Mouse (Mus musculus) heart, embryonic 16.5 days (tissue): ENCODE data around the gene Limk1. TPM values are rescaled to one million over a fixed set of nuclear protein-coding genes. Genes with fewer than 3 reads are reported as not detected.
A peak's percentile ranks its signal among the peaks of the same experiment; 100 is the strongest.

ENCODE experiments used
- ATAC-seq: fragments of 200-750 bp; cut with Nextera tagmentation; replicated peaks from 2 replicates; pipeline ENCODE4 v1.8.0; 2017; ENCODE audit warnings: moderate number of reproducible peaks; ENCODE audit not compliant: insufficient read depth, low FRiP score; ENCODE audit errors: extremely low read depth
- H3K27ac ChIP-seq: fragments of 300-500 bp; sonication (generic); 2 replicates; pipeline ENCODE4 v1.5.1; 2014; ENCODE audit warnings: mild to moderate bottlenecking, low read length, control low read depth, moderate library complexity
- H3K27me3 ChIP-seq: fragments of 300-500 bp; sonication (generic); 2 replicates; pipeline ENCODE4 v1.6.1; 2014; ENCODE audit warnings: low read length, mixed read lengths; ENCODE audit not compliant: control insufficient read depth, insufficient read depth
- H3K36me3 ChIP-seq: fragments of 300-500 bp; sonication (generic); 2 replicates; pipeline ENCODE4 v1.6.1; 2014; ENCODE audit not compliant: control insufficient read depth, insufficient read depth
- H3K4me1 ChIP-seq: fragments of 300-500 bp; sonication (generic); 2 replicates; pipeline ENCODE4 v1.6.1; 2014; ENCODE audit warnings: low read length, mixed read lengths; ENCODE audit not compliant: control insufficient read depth, insufficient read depth
- H3K4me2 ChIP-seq: fragments of 300-500 bp; sonication (generic); 2 replicates; pipeline ENCODE4 v1.6.1; 2014; ENCODE audit warnings: low read depth, mild to moderate bottlenecking, control low read depth, low read length
- H3K4me3 ChIP-seq: fragments of 300-500 bp; sonication (generic); 2 replicates; pipeline ENCODE4 v1.5.1; 2014; ENCODE audit warnings: mild to moderate bottlenecking, control low read depth, low read length
- H3K9ac ChIP-seq: fragments of 300-500 bp; sonication (generic); 2 replicates; pipeline ENCODE4 v1.6.1; 2014; ENCODE audit warnings: low read length, control low read depth
- H3K9me3 ChIP-seq: fragments of 300-500 bp; sonication (generic); replicated peaks from 2 replicates; pipeline ENCODE4 v1.6.1; 2016; ENCODE audit warnings: low read length; ENCODE audit not compliant: control insufficient read depth
- WGBS: fragments of 180-500 bp; shearing (Covaris S2); extraction: QIAGEN DNeasy Blood & Tissue Kit; methylation state at CpG from one replicate; pipeline ENCODE4 v1.1.7; 2014; 5-methylcytosine and 5-hydroxymethylcytosine counted together
- polyA plus RNA-seq: library from polyadenylated mRNA; unstranded; fragments of >200 nt; fragmentation: Nextera tagmentation; extraction: Ambion mirVana; gene quantifications from 2 replicates; pipeline ENCODE4 v1.2.1, GENCODE M21; 2015

Limk1 gene
- polyA plus RNA-seq, 1 experiment from 2014 or later, result 4.6 TPM

DNA sequence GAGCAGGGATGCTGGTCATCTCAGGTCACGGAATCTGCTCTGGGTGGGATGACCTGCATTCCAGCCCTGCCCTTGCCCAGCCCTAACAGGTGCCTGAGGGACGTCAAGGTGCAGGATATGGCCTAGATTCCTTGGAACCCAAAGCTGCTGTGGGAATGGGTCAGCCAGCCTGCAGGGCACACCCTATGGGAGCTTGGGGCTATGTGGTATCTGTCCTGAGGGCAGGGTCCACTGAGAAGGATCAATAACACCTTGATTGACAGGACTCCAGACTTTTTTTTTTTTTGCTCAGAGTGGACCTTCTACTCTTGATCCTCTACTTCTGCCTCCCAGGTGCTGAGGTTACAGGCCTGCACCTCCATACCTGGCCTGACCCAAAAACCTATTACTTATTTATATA lies 41.0 kb downstream of the Limk1 start:
- no peak overlapping the region for H3K27ac ChIP-seq
- H3K4me2 ChIP-seq, result no peak overlapping the region
- WGBS, result 69% methylated on average over 2 of the region's 2 CpGs
- no peak overlapping the region for H3K9ac ChIP-seq
- no peaks in the 10 kb centered on the region for H3K36me3 ChIP-seq
- H3K4me1 ChIP-seq, result peaks cover 8% of the 10 kb centered on the region; the same call in 1 of the 2 replicates
- H3K9me3 ChIP-seq, result peaks cover 3% of the 10 kb centered on the region
- no peaks in the 10 kb centered on the region for H3K27me3 ChIP-seq
- H3K4me3 ChIP-seq, result no peak overlapping the region
- ATAC-seq, result no peak

- no peak overlapping the region for H3K4me2 ChIP-seq
- 66% methylated on average over 4 of the region's 4 CpGs for WGBS
- ATAC-seq, result no peak
- no peaks in the 10 kb centered on the region for H3K27me3 ChIP-seq
- no peak overlapping the region for H3K4me3 ChIP-seq
- no peak overlapping the region for H3K27ac ChIP-seq
- peaks cover 6% of the 10 kb centered on the region; the same call in 1 of the 2 replicates for H3K4me1 ChIP-seq
- H3K9ac ChIP-seq, result no peak overlapping the region
- H3K36me3 ChIP-seq, result no peaks in the 10 kb centered on the region
- H3K9me3 ChIP-seq, result peaks cover 3% of the 10 kb centered on the region
Observed at GRCm38 (mm10) chr5:134646461-134646860, 41.9 kb downstream of the Limk1 start.

- Histone ChIP-seq H3K9ac (no peak overlapping the region), H3K4me3 (no peak overlapping the region), H3K4me1 (peaks cover 8% of the 10 kb centered on the region), H3K27ac (peak overlapping the region; percentile 72), H3K4me2 (no peak overlapping the region), H3K27me3 (no peaks in the 10 kb centered on the region), H3K36me3 (no peaks in the 10 kb centered on the region), H3K9me3 (no peaks in the 10 kb centered on the region)
- peak; percentile 42; the same call in 1 of the 2 replicates for ATAC-seq
- 34% methylated on average over 8 of the region's 8 CpGs for WGBS
Observed at GRCm38 (mm10) chr5:134644643-134645118, 43.7 kb downstream of the Limk1 start.

DNA sequence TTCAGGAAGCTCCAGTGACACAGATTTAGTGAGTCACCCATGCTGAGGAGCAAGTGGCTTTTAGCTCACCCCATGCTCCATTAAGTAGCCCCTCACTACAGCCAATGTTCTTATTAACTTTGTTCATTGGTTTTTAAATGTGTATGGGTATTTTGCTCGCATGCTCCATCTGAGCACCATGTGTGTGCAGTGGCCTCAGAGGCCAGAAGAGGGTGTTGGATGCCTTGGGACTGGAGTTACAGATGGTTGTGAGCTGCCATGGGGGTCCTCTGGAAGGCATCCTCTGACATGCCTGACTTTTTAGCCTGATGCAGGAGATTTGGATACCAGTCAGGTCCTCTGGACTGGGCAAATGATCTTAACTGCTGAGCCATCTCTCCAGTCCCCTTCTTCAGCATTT lies 44.3 kb downstream of the Limk1 start:
- H3K4me2 ChIP-seq, result no peak overlapping the region
- no peaks in the 10 kb centered on the region for H3K9me3 ChIP-seq
- H3K9ac ChIP-seq, result no peak overlapping the region
- H3K4me1 ChIP-seq, result peaks cover 10% of the 10 kb centered on the region
- no peaks in the 10 kb centered on the region for H3K36me3 ChIP-seq
- 83% methylated on average over 1 of the region's 1 CpGs for WGBS
- no peaks in the 10 kb centered on the region for H3K27me3 ChIP-seq
- H3K4me3 ChIP-seq, result no peak overlapping the region
- peak overlapping the region; percentile 72 for H3K27ac ChIP-seq
- no peak for ATAC-seq

DNA sequence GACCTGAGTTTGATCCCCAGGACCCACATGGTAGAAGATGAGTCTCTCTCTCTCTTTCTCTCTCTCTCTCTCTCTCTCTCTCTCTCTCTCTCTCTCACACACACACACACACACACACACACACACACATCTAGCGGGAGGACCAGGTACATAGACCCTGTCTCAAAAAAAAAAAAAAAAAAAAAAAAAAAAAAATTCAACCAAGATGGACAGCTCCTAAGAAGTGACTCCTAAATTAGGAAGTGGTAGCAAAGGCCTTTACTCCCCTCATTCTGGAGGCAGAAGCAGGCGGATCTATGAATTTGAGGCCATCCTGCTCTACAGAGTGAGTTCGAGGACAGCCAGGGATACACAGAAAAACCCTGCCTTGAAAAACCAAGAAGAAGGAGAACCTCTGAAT lies 48.0 kb downstream of the Limk1 start:
- no peaks in the 10 kb centered on the region for H3K27me3 ChIP-seq
- WGBS, result 82% methylated on average over 3 of the region's 3 CpGs
- H3K4me2 ChIP-seq, result no peak overlapping the region
- peaks cover 4% of the 10 kb centered on the region; the same call in 1 of the 2 replicates for H3K36me3 ChIP-seq
- no peak for ATAC-seq
- no peak overlapping the region for H3K4me3 ChIP-seq
- H3K9ac ChIP-seq, result no peak overlapping the region
- no peaks in the 10 kb centered on the region for H3K9me3 ChIP-seq
- H3K27ac ChIP-seq, result no peak overlapping the region
- peaks cover 18% of the 10 kb centered on the region for H3K4me1 ChIP-seq

GRCm38 (mm10) chr5:134639269-134639682 lies 49.1 kb downstream of the Limk1 start, which contains the start of gene Eif4h:
Eif4h (minus strand) TSS chr5:134639490.
- Histone ChIP-seq H3K4me2 (peak within 1 kb of the TSS; percentile 89), H3K9ac (peak within 1 kb of the TSS; percentile 95), H3K36me3 (peaks cover 4% of the 10 kb centered on the region; the same call in 1 of the 2 replicates), H3K27me3 (no peaks in the 10 kb centered on the region), H3K9me3 (no peaks in the 10 kb centered on the region), H3K4me1 (peaks cover 12% of the 10 kb centered on the region), H3K4me3 (peak within 1 kb of the TSS; percentile 82), H3K27ac (peak within 1 kb of the TSS; percentile 95)
- under 1% methylated on average over 52 of the region's 52 CpGs for WGBS
- ATAC-seq, result peak; percentile 94

GRCm38 (mm10) chr5:134638461-134639268 lies 49.7 kb downstream of the Limk1 start:
- peak; percentile 64 for ATAC-seq
- Histone ChIP-seq H3K4me3 (peak overlapping the region; percentile 82), H3K9me3 (no peaks in the 10 kb centered on the region), H3K27ac (peak overlapping the region; percentile 95), H3K27me3 (no peaks in the 10 kb centered on the region), H3K4me2 (peak overlapping the region; percentile 89), H3K9ac (peak overlapping the region; percentile 95), H3K4me1 (peaks cover 12% of the 10 kb centered on the region), H3K36me3 (peaks cover 7% of the 10 kb centered on the region)
- WGBS, result under 1% methylated on average over 84 of the region's 85 CpGs

DNA sequence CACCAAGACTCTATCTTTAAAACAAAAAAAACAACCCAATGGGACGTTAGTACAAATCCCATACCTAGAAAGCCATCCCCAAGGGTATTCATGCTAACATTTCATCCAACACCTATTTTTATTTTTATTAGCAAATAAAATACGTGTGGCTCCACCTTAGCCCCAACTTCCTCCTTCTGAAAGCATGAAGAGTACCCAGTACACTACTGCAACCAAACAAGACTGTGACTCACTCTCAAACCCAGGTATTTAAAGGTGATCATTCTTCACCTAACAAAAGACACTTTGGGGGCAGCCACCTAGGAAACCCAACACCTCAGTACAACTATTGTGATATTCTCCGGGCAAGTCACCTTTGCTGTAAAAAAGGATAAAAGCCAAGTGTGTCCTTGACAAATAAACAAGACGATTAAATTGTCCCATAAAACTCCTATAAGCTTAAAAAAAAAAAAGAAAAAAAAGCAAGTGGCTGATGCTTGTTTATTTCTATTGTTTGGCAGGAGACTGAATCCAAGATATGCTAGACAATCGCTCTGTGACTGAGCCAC lies 50.5 kb downstream of the Limk1 start:
- H3K4me2 ChIP-seq, result peak overlapping the region; percentile 89
- H3K4me3 ChIP-seq, result peak overlapping the region; percentile 82
- H3K9ac ChIP-seq, result peak overlapping the region; percentile 95
- peak overlapping the region; percentile 95 for H3K27ac ChIP-seq
- peaks cover 12% of the 10 kb centered on the region for H3K4me1 ChIP-seq
- no peak for ATAC-seq
- no peaks in the 10 kb centered on the region for H3K27me3 ChIP-seq
- no peaks in the 10 kb centered on the region for H3K9me3 ChIP-seq
- peaks cover 7% of the 10 kb centered on the region for H3K36me3 ChIP-seq
- WGBS, result 20% methylated on average over 5 of the region's 5 CpGs

GRCm38 (mm10) chr5:134632841-134633240 lies 55.6 kb downstream of the Limk1 start:
- Histone ChIP-seq H3K9me3 (no peaks in the 10 kb centered on the region), H3K36me3 (peaks cover 11% of the 10 kb centered on the region)

More at GRCm38 (mm10) chr5:134632841-134633240, 55.6 kb downstream of the Limk1 start:
- Histone ChIP-seq H3K27ac (no peak overlapping the region), H3K27me3 (no peaks in the 10 kb centered on the region), H3K4me2 (no peak overlapping the region), H3K4me1 (peaks cover 8% of the 10 kb centered on the region), H3K4me3 (no peak overlapping the region), H3K9ac (no peak overlapping the region)
- WGBS, result 54% methylated on average over 2 of the region's 2 CpGs
- ATAC-seq, result no peak
